Mouse (Mus musculus): ENCODE measurements at regions not wholly inside any gene's neighbourhood (a gene's known extent, or its start where the extent isn't known, plus 50 kb on each side); places are given as distances from the start of the nearest gene placed in this dataset.

DNA sequence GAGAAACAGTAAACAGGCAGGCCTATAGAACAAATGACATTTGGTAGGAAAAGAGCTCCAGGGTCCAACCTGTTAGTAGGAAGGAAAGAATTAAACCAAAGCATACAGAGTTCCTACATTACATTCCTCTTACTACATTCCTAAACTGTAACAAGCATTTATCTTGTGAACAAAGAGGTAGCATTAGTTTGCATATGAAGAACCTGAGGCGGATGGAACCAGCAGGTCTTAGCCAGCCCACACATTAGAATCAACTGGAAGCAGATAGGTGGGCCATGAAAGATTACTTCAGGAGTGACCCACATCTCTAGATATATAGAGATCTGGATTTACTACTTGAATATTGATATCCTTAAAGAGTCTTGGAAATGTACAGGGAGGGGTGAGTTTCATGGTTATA lies 238.8 kb downstream of the Klf5 start:
- no peak for DNase-seq

DNA sequence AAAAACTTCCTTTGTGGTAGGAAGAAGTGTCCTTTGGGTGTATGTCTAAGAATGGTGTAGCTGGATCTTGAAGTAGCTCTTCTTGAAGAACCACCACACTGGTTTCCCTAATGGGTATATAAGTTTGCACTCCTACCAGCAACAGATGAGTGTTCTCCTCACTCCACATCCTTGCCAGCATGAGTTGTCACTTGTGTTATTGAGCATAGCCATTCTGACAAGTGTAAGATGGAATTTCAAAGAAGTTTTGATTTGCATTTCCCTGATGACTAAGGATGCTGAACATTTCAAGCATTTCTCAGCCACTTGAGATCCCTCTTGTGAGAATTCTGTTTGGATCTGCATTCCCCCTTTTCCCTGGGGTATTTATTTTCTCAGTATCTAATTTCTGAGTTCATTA lies 243.2 kb downstream of the Klf5 start:
- no peak for DNase-seq

- DNase-seq, result no peak
Measured at GRCm38 (mm10) chr14:99547931-99548330, 249.4 kb downstream of the Klf5 start.

DNA sequence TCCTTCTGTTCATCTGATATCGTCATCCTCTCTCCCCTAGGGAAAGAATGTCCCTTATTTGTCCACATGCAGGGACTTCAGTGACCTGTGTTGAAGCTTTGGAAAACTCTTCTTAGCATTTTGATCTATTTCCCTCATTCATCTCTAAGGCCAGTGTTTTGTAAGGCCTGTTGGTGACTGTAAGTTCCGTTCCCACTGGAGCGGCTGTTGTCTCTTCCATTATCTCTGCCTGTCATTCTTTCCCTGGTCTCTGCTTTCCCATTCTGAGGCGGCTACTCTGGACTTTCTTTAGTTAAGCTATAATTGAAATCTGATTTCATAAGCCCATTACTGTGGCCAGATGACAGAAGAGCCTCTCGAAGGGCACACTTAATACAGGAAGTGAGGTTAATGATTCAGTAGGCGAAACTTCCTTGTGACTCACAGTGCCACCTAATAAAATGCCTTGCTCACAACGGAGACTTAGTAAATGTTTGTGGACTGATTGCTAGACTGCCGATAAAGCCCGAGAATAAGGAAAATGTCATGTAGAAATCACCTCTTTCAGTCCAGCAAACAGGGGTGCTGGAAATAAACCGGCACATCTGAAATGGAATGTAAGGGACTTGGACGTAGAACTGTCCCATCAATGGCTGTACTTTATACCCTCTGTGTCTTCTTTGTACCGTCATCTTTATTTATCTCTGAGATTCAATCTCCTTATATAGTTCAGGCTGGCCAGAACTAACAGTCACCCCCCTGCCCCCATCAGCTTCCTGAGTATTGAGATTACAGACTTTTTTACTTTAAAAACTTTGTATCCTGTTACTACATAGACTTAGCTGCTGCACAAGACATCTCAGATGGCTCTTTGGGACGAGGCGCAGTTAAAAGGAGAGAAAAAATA lies 250.1 kb downstream of the Klf5 start:
- DNase-seq, result no peak

DNA sequence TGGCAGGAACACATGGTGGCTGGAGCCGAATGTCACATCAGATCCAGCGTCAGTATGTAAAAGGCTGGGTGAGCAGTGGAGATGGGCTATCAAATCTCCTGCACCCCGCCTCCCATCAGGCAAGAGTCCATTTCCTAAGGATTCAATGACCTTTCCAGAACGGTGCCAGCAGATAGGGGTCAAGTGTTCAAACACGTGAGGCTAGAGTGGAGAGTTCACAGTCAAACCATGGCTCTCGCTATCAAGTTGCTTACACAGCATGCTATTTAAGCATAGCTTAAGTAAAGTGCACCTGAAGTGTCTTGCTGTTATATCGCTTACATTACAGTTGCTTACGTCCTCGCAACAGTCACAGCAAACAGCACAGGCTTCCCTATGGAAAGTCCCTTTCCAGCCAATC lies 265.5 kb downstream of the Klf5 start:
- no peak for DNase-seq

DNA sequence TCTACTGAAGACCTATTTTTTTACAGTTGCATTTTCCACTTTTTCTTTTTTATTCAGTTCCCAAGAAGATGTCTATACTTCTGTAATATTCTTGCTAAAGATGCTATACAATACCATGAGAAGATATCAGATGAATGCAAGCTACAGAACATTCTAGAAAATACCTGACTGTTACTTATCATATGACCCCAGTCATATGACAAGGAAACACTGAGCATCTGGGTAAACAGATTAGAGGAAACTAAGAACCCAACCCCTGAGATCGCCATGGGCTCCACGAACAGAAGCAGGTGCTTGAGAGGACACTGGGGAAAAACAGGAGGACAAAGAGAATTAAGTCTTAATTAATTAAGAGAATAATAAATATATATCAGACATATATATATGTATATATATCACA lies 275.7 kb downstream of the Klf5 start:
- DNase-seq, result no peak

GRCm38 (mm10) chr14:99578665-99579064 lies 280.2 kb downstream of the Klf5 start:
- no peak for DNase-seq

DNA sequence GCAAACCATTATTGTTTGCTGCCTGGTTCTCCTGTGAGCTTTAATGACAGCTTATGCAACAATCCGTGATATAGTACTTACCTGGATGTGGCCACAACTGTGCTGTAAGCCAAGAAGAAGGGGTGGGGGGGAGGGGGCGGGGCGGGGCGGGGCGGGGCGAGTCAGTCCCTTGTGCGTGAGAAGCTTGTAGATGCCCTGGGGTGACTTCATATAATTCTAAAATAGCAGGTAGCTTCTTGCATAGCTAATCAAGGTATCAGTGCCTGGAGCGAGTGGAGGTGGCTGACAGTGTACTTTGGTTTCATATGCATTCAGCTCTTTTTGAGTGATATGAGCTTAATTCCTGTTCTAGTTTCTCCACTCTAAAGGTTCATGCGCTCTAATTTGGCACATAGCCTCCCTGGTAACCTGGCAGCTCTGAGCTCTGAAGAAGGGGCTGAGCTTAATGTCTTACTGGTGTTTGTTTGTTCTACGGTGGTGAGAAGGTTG lies 280.8 kb downstream of the Klf5 start:
- DNase-seq, result no peak

DNA sequence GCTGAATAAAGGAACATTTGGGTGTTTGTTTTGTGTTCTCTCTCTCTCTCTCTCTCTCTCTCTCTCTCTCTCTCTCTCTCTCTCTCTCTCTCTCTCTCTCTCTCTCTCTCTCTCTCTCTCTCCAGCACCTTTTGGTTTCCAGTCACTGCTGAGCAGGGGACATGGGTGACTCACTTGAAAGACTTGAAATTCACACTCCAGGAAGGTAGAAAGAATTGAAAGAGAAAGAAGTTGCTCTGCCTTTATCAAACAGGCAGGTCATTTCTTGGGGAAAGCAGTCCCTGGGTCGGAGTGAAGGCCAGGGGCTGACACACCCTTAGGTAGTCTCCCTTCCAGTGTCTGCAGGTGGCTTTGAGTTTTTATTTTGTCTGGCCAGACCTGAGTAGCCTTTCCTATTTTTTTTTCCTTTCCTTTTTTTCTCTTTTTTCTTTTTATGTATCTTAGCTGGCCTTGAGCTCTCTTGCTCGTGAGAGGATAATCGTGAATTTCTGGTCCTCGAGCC lies 281.3 kb downstream of the Klf5 start:
- DNase-seq, result no peak

DNA sequence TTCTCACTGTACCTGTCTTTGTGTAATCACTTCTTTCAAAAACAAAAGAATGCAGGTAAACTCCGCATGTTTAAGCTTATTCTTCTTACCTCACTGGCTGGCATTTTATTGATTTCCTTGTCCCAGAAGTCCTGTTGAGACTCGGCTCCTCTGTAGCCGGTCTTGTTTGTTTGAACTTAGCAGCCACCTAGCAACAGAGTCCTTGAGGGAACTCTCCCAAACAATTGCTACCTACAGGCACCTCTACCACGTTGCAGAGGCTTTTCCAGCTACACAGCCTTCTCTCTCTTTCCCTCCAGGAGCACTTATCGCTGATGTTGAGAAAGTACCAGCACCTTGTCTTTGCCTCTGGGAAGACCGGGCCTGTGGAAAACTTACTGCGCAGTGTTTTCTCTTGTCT lies 285.7 kb downstream of the Klf5 start:
- DNase-seq, result no peak

- no peak for DNase-seq
Measured at GRCm38 (mm10) chr14:99586029-99586428, 287.5 kb downstream of the Klf5 start.

DNA sequence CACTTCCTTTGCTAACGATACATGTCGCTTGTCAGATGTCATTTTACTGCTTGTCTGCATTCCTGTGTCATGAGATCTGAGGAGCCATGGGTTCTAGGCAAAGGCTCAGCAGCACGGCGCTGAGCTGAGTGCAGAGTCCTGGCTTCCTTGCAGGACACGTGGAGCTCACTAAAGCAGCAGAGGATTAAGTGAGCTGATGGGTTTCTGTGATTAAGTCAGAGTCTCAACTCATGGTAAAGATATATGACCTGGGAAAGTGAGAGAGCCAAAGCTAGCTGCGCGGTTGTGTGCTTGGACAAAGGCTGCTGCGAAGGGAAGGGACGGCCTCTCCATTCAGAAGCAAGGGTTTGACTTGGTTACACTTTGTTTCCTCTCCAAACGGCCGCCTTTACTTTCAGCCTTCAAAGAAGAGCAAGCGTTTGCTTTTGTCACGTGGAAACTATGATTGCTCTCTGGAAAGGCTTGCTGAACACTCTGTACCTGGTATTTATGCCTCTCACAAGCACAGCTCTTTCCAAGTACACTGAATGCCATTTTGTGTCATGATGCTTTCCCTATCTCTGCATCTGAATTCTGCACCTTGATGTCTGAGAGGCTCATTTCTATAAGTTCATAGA lies 292.5 kb downstream of the Klf5 start:
- no peak for DNase-seq

GRCm38 (mm10) chr14:99592922-99593321 lies 294.4 kb downstream of the Klf5 start:
- no peak for DNase-seq

DNA sequence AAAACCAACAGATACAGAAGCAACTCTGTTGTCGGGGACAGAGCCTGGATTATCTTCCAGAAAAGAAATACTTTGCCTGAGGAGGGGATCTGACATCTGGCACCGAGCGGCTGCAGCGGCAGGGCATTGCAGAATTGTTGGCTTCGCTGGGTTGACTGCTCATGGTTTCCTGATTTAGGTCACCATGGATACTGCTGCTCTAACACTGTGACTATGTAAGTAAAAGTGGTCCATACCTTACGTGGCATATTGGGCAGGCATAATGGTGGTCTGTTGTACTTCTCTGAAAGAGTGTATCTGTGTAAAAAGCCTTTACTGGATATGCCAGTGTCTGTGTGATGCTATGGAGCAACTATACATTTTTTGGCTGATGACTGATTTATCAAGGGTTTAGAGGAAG lies 295.4 kb downstream of the Klf5 start:
- DNase-seq, result no peak

DNA sequence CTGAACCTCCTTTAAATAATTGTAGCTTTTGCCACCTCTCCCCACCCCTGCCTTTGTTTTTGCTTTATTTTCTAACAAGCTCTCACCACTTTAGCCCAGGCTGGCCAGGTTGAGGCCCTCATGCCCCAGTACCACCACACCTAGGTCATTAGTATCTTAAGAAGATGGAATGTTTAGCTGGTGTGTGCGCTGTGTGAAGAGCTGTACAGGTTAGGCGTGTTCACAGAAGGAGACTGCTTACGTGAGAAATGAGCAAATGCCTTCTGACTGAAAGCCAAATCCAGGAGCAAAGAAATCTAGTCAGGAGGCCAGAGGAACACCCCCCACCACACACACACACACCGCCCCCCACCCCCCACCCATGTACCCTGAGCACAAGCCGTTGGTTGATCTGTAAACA lies 303.4 kb downstream of the Klf5 start:
- DNase-seq, result no peak

DNA sequence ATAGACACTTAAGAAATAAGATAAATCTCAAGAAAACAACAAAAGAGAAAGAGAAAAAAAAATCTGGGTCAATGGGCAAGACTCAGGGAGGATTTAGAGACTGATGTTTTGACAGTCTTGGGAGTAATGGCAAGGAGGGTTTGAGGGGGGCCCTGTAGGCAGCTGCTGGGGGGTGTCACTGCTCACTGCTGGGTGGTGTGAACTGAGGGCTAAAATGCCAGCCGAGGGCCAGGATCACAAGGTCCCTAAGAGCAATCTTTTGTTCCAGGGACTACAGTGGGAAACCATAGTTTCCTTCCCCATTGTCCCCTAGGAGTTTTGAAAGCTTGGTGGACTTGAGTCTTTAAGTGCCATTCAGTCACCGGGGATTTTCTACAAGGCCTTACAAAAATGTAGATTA lies 304.8 kb downstream of the Klf5 start:
- DNase-seq, result no peak

DNA sequence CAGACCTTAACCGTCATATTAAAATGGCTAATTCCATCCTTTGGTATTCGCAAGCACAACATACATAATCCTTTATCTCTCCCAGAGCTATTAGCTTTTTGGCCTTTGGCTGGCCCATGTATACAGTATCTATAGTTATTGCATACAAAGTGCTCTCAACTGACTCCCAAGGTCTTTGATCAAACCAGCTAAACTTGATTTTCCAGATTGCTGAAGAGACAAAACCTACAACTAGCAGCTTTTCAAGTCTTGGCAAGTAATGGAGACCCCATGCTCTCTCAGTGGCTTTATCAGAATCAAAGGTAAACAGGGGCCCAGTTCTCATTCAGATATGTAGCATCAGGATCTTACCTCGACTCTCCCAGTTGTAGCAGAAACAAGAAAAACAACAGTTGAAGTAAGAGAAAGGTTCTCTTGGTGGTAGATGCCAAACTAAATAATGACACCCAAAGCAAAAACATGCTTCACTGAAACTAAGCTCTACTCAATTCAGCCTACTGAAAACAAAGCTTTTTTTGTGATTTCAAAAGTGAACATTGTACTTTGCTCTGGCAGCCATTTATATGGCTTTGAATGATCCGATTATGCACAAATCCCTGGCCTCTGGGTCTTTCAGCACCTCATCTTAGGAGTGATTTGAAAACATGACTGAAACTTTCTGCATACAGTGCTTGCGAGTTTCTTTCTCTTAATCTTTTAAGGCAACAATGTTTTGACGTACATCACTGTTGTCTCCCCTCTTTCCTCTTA lies 307.0 kb downstream of the Klf5 start:
- no peak for DNase-seq

DNA sequence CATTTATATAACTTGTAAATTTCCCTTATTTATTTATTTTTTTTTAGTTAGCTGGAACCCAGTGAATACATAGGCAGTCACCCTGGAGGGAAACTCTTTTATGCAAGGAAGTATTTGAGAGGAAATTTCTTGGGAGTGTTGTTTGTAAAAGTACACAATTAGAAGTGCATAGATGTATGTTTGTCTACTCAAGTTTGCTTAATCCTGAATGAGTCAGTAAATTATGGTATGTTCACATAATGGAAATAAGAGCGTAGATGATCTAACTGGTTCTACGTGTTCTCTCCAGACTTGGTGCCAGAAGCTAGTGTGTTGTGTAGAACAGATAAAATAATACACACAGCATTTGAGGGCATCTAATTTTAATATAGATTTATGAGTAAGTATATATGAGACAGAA lies 310.5 kb downstream of the Klf5 start:
- DNase-seq, result no peak

- DNase-seq, result no peak
Measured at GRCm38 (mm10) chr14:99611435-99611834, 312.9 kb downstream of the Klf5 start.

DNA sequence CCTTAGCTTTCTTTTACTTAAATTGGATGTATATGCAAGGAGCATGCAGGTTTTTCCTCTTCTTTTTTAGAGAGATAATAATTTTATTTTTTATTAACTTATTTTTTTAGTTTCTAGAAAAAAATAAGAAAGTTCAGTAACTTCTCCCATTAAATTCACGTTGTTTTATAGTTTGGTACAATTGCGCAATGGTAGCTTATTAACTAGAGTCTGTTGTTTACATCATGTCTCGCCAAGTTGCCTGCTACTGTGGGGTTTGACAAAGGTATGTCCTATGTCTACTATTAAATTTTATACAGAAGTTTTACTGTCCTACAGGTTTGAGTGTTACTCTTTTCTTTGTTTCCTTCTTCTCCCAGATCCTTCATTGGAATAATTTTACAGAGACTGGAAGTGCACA lies 313.6 kb downstream of the Klf5 start:
- no peak for DNase-seq

GRCm38 (mm10) chr14:99614748-99615147 lies 316.3 kb downstream of the Klf5 start:
- DNase-seq, result no peak

DNA sequence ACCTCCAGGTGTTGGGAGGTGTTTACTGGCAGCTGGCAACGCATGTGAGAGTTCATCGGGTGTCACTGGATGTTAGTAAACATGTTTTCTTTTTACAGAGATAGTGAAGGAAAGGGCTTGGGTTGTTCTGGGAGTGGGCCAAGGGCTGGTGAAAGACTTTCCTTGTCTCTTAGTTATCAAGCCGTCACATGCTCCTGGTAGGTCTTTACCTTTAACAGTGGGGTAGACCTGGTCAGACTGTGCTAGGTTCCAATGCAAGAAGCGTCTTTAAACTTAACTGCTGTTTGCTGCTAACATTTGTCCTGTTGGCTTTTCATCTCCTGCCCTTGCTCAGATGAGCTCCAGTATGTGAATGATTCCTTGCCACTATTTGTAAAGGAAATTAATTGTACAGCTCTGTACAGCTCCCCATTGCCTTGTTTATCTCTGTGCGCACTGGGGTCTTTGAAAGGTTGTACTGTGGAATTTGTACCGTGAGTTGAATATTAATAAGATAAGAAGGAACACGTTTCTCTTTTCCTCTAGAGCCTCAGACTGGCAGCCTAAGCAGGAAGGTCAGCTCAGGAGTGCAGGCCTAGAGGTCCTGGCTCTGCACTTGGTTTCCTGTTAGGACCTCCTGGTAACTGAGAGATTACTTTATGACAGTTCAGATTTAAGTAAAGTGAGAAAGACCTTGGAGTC lies 318.3 kb downstream of the Klf5 start:
- no peak for DNase-seq

- no peak for DNase-seq
Measured at GRCm38 (mm10) chr14:99617374-99617773, 318.9 kb downstream of the Klf5 start.

Measured in cerebellum, postnatal 36 days (tissue).